Mouse (Mus musculus) embryo, embryonic 11 days (tissue): ENCODE results near the gene Angptl1.

Experiments
- DNase-seq: peaks from one replicate; pipeline ENCODE4 v3.0.0-alpha.2; 2015

Gene Angptl1

GRCm38 (mm10) chr1:156884782-156885181, 46.4 kb downstream of the Angptl1 start:
- DNase-seq: no peak

GRCm38 (mm10) chr1:156885879-156886278, 47.5 kb downstream of the Angptl1 start:
- DNase-seq: no peak

GRCm38 (mm10) chr1:156888830-156889229, 50.5 kb downstream of the Angptl1 start:
- DNase-seq: no peak

- DNase-seq: peak; percentile 28
These were observed 53.2 kb downstream of the Angptl1 start for GRCm38 (mm10) chr1:156891561-156891960.

- no peak for DNase-seq
These were observed 63.3 kb downstream of the Angptl1 start for GRCm38 (mm10) chr1:156901689-156902088.

- no peak for DNase-seq
These were observed 65.5 kb downstream of the Angptl1 start for GRCm38 (mm10) chr1:156903899-156904298.

- no peak for DNase-seq
These were observed 67.3 kb downstream of the Angptl1 start for GRCm38 (mm10) chr1:156905660-156906059.

- DNase-seq: no peak
These were observed 70.9 kb downstream of the Angptl1 start for GRCm38 (mm10) chr1:156909265-156909664.

GRCm38 (mm10) chr1:156909866-156910265, 71.5 kb downstream of the Angptl1 start:
- DNase-seq: no peak
